Mouse (Mus musculus) adrenal gland, postnatal 36 days (tissue): ENCODE measurements around the gene Flywch1. TPM values are rescaled to one million over a fixed set of nuclear protein-coding genes. Genes with fewer than 3 reads are reported as not detected.
A peak's percentile ranks its signal among the peaks of the same experiment; 100 is the strongest.

Experiments
- DNase-seq, 2 experiments: peaks; one replicate each; pipeline ENCODE4 v3.0.0; 2021; ENCODE audit warnings: mixed read lengths in 1 of 2
- total RNA-seq, 2 experiments: library from RNA; stranded (reverse); gene quantifications; 2 replicates each; pipeline ENCODE4 v1.2.3; 2021

Flywch1 gene
- total RNA-seq, 2 experiments from 2014 or later = 60.2 to 61.4 TPM

DNA sequence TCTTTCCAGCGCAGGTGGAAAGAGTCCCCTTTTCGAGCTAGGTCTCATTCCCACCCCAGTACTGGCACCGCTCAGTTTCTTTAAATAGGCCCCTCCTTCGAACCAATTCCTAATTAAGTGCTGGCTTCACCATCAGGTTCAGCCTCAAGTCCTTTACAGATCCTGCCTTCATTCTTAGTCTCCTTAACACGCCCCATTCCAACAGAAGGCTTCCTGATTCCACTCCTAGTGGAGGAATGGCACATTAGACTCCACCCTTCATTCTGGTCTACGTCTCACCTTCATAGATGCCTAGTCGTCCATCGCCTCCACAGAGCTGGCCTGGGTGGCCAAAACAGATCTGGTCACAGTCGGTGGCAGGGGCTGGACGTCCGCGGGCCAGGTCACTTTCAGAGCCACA is 28.5 kb downstream of the Flywch1 start:
- no peak for DNase-seq

DNA sequence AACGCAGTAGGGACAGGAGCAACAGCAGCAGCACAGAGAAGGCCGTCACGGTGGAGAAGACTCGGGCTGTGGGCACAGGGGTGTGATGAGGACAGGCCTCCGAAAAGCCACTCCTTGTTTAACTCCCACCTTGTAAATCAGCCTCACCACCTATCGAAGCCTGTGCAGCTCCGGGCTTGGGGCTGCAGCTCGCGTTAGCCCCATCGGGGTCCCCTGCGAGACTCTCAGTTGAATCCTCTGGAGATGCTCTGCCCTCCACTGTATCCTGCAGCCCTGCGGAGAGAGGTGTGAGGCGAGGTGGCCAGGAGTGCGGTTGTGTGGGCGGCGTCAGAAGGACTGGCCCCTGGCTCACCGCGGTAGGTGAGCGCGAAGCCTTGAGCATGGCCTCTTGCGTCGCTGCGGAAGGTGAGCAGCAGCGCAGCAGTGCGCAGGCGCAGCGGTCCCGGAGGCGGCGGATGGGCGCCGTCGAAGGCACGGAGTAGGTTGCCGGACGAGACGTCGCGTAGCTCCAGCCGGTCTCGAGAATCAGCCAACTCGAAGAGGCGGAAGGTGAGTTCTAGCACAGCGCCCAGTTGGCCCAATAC is 29.1 kb downstream of the Flywch1 start:
- DNase-seq = peak; percentile 28 to 69

- DNase-seq = no peak
These were observed 29.8 kb downstream of the Flywch1 start for GRCm38 (mm10) chr17:23741359-23742209.

- no peak for DNase-seq
These were observed 30.8 kb downstream of the Flywch1 start, which contains the start of gene Paqr4 for GRCm38 (mm10) chr17:23740598-23741021. Gene Paqr4, minus strand, starts transcription at chr17:23740867.

GRCm38 (mm10) chr17:23740136-23740584 is 31.2 kb downstream of the Flywch1 start:
- peak; percentile 94 for DNase-seq

GRCm38 (mm10) chr17:23739202-23740135 is 31.9 kb downstream of the Flywch1 start:
- DNase-seq = peak; percentile 28 to 43

DNA sequence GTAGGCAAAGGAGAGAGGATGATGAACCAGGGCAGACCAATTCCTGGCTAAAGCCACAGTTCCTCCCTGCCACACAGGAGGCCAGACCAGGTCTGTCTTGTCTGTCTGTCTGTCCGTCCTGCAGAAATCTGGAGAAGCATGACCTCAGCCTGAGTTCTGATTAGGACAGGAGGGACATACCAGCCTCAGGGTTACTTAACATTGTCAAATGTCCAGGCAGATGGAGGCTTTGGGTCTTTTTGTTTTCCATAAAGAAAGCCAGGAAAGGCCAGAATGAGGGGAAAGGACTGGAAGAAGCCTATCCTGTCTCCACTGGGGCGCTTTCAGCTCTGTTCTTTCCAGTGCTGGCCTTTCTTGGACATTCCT is 32.6 kb downstream of the Flywch1 start:
- DNase-seq = no peak

DNA sequence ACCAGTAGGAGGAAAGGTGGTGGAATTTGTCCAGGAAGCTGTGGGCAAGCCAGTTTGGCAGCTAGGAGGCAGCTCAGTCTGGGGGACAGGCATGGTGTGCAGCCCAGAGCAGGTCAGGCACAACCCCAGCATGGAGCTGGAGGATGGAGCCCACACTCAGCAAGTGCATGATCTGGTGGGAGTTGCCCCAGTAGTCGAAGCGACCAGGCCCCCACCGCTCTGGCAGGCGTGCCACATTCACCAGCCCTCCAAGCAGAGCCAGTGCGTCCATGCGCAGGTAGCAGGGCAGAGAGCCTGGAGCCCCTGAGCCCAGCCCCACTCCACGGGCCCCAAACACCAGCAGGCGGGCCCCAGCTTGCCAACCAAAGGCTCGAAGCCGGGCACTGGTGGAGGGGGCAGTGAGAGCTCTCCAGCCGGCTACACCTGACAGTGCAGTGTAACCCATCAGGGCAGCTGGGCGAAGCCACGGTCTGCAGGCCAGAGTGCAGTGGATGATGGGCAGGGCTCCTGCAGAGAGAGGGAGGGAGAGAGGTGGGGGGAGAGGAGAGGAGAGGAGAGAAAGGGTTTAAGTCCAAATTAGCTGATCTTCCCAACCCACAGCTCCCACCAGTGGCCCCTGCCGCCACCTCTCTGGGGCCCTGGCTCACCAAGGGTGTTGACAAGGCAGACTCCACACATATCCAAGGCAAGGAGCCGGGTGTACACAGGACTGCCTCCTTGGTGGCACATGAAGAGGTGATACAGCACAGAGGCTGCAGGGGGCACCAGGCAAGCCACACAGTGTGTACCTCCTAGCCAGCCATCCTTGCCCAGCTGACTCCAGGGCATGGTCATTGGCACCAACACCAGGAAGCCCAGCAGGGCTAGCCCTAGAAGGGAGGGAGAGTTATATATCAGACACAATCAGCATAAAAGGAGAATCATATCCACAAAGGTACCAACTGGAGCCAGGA is 33.6 kb downstream of the Flywch1 start:
- no peak for DNase-seq

DNA sequence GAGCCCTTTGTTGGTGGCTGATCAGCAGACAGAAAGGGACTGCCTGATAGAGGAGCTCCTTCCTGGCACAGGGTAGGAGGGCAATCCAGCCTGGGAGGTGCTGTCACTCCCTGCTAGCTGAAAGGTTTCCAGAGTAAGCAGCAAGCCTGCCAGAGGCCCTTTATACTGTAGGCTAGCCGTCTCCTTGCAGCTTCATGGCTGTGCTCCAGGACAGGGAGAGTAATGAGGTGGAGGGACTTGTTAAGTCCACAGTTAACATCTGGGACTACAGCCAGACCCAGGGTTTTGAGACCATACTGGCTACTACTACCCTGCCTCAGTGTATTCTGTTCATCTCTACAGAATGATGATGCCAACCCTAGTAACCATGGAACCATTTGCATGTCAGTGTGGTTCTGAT is 37.1 kb downstream of the Flywch1 start:
- no peak for DNase-seq

DNA sequence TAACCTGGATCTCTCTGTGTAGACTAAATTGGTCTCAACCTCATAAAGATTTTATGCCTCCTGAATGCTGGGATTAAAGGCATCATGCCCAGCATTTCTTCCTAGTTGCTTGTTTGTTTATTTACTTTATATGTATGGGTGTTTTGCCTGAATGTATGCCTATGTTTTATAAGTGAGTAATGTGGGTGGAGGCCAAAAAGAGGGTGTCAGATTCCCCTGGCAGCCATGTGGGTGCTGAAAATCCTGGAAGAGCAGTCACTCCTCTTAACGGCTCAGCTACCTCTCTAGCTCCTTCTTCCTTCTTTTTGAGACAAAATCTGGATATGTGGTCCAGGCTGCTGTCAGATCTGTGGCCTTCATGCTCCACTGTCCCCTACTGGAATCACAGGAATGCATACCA is 41.0 kb downstream of the Flywch1 start:
- DNase-seq = no peak

DNA sequence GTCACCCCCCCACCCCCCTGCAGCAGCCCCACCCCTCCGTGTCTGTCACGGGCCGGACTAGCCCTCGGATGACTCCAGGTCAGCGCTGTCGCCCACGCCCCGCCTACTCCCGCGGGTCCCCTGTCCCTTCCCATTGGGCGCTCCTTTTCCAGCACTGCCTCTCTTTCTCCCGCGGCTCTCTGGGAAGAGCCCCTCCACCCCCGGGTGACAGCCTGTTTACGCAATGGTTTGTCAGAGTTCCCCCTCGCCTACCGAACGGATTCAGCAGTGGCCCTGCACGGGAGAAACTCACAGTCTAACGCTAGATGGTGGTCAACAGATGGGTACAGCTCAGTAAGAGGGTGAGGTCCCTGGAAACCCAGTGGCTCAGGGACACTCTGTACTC is 44.7 kb downstream of the Flywch1 start:
- DNase-seq = peak; percentile 82 to 88

GRCm38 (mm10) chr17:23725999-23726757 is 45.2 kb downstream of the Flywch1 start, which contains the start of gene Pkmyt1:
Gene Pkmyt1, plus strand, starts transcription at chr17:23726336.
- peak; percentile 97 to 99 for DNase-seq

GRCm38 (mm10) chr17:23725477-23725876 is 45.9 kb downstream of the Flywch1 start:
- DNase-seq = no peak

DNA sequence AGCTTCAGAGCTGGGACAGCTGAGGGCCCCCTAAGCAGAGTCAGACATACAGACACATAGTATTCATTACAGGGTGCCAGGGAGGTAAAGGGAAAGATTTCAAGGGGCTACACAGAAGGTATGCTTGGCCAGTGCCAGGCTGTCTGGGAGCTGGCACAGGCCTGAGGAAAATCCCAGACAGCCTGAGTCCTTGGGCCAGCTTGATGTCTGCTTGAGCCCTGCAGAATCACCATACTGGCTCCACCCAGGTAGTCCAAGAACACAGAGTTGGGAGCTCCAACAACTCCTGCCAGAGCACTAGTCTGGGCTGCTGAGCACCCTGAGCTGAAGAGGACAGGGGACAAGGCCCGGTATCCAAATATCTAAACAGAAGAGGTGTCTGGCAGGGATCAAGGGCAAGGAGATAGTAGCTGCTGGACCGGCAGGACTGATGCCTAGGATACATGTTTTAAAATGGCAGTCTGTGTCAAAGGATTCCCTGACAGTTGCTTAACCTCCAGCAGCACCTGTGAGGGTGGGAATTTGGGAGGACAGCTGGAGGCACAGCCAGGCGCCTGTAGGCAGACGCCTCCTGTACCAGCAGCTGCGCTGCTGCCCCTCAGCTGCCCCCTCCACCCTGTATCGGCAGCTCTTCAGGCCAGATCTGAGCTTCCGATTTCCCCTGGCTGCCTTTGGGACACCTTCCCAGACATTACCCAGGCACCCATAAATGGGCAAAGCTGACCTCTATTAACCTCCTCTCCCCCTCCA is 48.9 kb downstream of the Flywch1 start, which contains the start of gene 1520401A03Rik:
Gene 1520401A03Rik (minus strand): TSS at position 408 of the 750 bp plus-strand sequence.
- peak; percentile 37 to 45 for DNase-seq

DNA sequence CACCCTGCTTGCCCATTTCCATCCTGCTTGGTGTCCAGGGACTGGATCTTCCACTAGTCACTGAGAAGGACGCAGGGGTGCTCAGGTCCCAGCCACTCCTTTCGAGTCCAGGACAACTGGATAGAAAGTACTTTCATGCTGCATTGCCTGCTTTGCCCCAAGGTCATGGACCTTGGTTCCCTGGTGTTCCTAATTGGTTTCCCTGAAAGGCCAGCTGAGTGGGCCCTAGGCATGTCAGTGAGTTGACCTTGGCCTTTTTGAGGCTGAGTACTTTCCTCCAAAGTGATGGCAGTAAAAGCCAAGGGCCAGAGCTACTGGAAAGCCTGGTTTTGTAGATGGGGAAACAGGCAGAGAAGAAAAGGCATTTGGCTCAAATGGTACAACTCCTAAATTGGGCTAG is 49.5 kb downstream of the Flywch1 start:
- DNase-seq = peak; percentile 62 to 63

DNA sequence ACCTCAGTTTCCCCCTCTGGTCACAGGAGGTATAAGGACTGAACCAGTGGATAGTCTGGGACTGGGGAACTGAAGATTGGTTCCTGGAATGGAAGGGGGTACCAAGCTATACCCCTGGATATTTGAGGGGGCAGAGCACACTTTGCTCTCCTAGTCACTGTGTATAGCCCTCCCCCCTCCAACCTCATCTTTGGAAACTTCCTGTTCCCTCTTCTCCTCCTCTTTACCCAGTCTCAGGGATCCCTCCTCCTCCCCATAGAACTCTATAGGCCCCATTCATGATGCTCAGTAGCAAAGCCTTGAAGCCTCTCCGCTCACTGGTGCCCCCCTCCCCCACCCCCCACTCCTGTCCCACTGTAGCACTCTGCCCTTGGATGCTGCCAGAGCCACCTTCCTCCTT is 51.9 kb downstream of the Flywch1 start:
- no peak for DNase-seq

- no peak for DNase-seq
These were observed 54.4 kb downstream of the Flywch1 start for GRCm38 (mm10) chr17:23717003-23717402.

- DNase-seq = peak; percentile 81 to 84
These were observed 65.2 kb downstream of the Flywch1 start for GRCm38 (mm10) chr17:23706212-23706611.

DNA sequence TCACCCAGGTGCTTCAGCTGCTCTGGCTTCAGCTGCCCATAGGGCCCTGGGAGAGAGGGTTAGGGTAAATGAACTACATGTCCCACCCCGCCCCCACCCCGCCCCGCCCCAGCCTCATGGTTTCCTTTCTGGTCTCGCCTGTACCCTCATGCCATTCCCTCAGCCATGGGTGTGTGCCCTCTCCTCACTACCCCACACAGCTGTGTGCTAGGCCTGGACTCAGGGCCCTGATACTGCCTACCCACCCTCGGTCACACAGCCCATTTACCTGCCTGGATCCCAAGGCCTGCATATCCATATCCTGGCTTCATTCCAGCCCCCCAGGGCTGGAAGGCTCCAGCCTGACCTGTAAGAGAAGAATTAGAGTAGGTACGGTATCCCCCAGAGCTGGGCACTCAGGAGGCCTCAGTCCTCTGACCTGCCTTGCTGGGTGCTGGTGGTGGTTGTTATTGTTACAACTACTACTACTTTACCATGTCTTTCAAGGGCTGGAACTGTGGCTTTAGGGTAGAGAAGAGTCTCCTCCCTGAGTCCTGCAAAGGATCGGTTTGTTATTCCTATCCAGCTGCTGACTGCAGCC is 65.8 kb downstream of the Flywch1 start:
- no peak for DNase-seq
